Mouse (Mus musculus): ENCODE data around the gene Fbln1.

The Fbln1 gene

GRCm38 (mm10) chr15:85207081-85207480 lies 1.3 kb downstream of the Fbln1 start:
- DNase-seq = no peak

- peak; percentile 44 for DNase-seq
These were observed 2.0 kb downstream of the Fbln1 start for GRCm38 (mm10) chr15:85207763-85208162.

GRCm38 (mm10) chr15:85208332-85208731 lies 2.6 kb downstream of the Fbln1 start:
- DNase-seq = no peak

GRCm38 (mm10) chr15:85209341-85209740 lies 3.6 kb downstream of the Fbln1 start:
- DNase-seq = no peak

- no peak for DNase-seq
These were observed 4.9 kb downstream of the Fbln1 start for GRCm38 (mm10) chr15:85210686-85211085.

GRCm38 (mm10) chr15:85211101-85211760 lies 5.5 kb downstream of the Fbln1 start:
- DNase-seq = no peak

GRCm38 (mm10) chr15:85216069-85216813 lies 10.5 kb downstream of the Fbln1 start:
- no peak for DNase-seq

- no peak for DNase-seq
These were observed 13.0 kb downstream of the Fbln1 start for GRCm38 (mm10) chr15:85218617-85219265.

- DNase-seq = no peak
These were observed 14.6 kb downstream of the Fbln1 start for GRCm38 (mm10) chr15:85220371-85220770.

GRCm38 (mm10) chr15:85221115-85221854 lies 15.5 kb downstream of the Fbln1 start:
- peak; percentile 23 for DNase-seq

- no peak for DNase-seq
These were observed 19.9 kb downstream of the Fbln1 start for GRCm38 (mm10) chr15:85225693-85226092.

- DNase-seq = no peak
These were observed 21.1 kb downstream of the Fbln1 start for GRCm38 (mm10) chr15:85226841-85227240.

- no peak for DNase-seq
These were observed 22.8 kb downstream of the Fbln1 start for GRCm38 (mm10) chr15:85228568-85228967.

GRCm38 (mm10) chr15:85229960-85230535 lies 24.3 kb downstream of the Fbln1 start:
- DNase-seq = no peak

- DNase-seq = no peak
These were observed 24.9 kb downstream of the Fbln1 start for GRCm38 (mm10) chr15:85230613-85231012.

- no peak for DNase-seq
These were observed 25.9 kb downstream of the Fbln1 start for GRCm38 (mm10) chr15:85231443-85232255.

- DNase-seq = no peak
These were observed 26.4 kb downstream of the Fbln1 start for GRCm38 (mm10) chr15:85232256-85232535.

- DNase-seq = no peak
These were observed 26.9 kb downstream of the Fbln1 start for GRCm38 (mm10) chr15:85232543-85233250.

GRCm38 (mm10) chr15:85233251-85233611 lies 27.5 kb downstream of the Fbln1 start:
- DNase-seq = no peak

GRCm38 (mm10) chr15:85233690-85234089 lies 27.9 kb downstream of the Fbln1 start:
- no peak for DNase-seq

Measured in layer of hippocampus, adult 9-11 months (tissue).